Mouse (Mus musculus): ENCODE data around the gene Rgs10. TPM values are rescaled to one million over a fixed set of nuclear protein-coding genes. Genes with fewer than 3 reads are reported as not detected.
A peak's percentile ranks its signal among the peaks of the same experiment; 100 is the strongest.

Rgs10 gene
- polyA plus RNA-seq, 1 experiment from 2014 or later, result 32.3 TPM

DNA sequence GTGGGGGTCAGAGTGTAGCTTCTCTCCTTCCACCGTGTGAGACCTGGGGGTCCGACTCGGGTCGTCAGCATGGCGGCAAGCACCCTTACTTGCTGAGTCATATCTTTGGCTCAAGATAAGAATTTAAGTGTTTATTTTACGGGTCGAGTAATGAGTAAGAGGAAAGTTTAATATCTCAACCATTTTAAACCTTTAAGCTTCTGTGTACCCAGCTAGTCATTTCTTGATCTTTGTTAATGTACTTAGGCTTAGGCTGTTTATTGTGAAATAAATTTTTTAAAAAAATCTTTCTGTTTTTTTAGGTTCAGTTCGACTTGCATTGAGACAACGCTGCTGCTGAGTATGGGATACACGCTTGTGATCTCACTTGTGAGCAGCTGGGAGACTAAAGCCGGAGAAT is 54.0 kb downstream of the Rgs10 start:
- no peak for DNase-seq

DNA sequence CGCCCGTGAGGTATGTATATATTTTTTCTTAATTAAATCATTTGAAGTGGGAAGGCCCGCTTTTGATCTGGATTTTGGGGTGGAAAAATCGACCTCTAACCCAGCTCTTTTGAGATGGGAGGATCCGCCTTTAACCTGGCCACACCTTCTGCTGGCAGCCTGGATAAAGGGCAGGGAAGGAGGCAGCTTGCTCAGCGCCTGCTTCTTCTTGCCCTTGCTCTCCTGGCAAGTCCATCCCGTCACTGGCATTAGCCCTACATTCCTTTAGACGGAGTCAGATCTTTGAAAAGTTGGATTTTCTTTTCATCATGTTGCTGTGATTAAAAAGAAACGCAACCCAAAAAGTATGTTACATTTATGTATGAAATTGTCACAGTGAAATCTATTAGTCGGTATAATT is 54.8 kb downstream of the Rgs10 start:
- Histone ChIP-seq H3K36me3 (replicated peaks; ENCODE audit: insufficient read depth, low read length) (no peaks in the 10 kb centered on the region), H3K4me3 (ENCODE audit: low read depth, low read length) (no peak overlapping the region), H3K4me1 (ENCODE audit: insufficient read depth) (no peaks in the 10 kb centered on the region), H3K9ac (replicated peaks) (no peak overlapping the region), H3K27ac (ENCODE audit: low read depth) (no peak overlapping the region), H3K27me3 (ENCODE audit: insufficient read depth, low read length) (no peaks in the 10 kb centered on the region), H3K4me2 (ENCODE audit: low read depth, low read length) (no peak overlapping the region), H3K9me3 (ENCODE audit: low read length) (no peaks in the 10 kb centered on the region)
- TF ChIP-seq CTCF (IDR thresholded peaks at IDR 0.05; ENCODE audit: low read depth) (no peak), EP300 (IDR thresholded peaks at IDR 0.05; ENCODE audit: low read depth) (no peak)
- no peak for ATAC-seq
- DNase-seq, result no peak
- 80% methylated on average over 10 of the region's 10 CpGs for WGBS (ENCODE audit: insufficient replicate concordance)

More for the DNA sequence above, 54.0 kb downstream of the Rgs10 start:
- no peaks in the 10 kb centered on the region for H3K27me3 ChIP-seq (ENCODE audit: insufficient read depth, low read length)
- H3K4me2 ChIP-seq (ENCODE audit: low read depth, low read length), result no peak overlapping the region
- no peaks in the 10 kb centered on the region for H3K4me1 ChIP-seq (ENCODE audit: insufficient read depth)
- no peak overlapping the region for H3K4me3 ChIP-seq (ENCODE audit: low read depth, low read length)
- no peaks in the 10 kb centered on the region for H3K36me3 ChIP-seq (replicated peaks; ENCODE audit: insufficient read depth, low read length)
- no peak overlapping the region for H3K27ac ChIP-seq (ENCODE audit: low read depth)
- ATAC-seq, result no peak
- no peak for TF ChIP-seq EP300 (IDR thresholded peaks at IDR 0.05; ENCODE audit: low read depth)
- no peak for TF ChIP-seq CTCF (IDR thresholded peaks at IDR 0.05; ENCODE audit: low read depth)
- WGBS (ENCODE audit: insufficient replicate concordance), result 73% methylated on average over 11 of the region's 11 CpGs
- no peaks in the 10 kb centered on the region for H3K9me3 ChIP-seq (ENCODE audit: low read length)
- H3K9ac ChIP-seq (replicated peaks), result no peak overlapping the region

DNA sequence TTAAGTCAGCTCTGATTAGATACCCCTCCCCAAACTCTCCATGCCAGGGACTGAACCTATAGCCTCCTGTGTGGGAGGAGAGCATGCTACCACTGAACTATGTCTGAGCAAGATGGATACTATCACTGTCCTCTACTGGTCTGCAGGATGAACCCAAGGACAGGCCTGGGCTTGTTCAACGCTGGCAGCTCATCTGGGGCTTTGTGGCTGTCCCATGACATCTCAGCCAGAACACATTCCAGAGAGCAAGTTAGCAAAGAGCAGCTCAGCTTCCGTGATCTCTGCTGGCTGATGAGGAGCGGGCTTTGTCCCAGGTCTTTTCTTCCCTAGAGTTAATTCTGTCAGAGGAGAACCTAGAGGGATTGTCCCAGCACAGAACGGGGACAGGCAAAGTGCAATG is 55.6 kb downstream of the Rgs10 start:
- Histone ChIP-seq H3K4me2 (ENCODE audit: low read depth, low read length) (no peak overlapping the region), H3K4me3 (ENCODE audit: low read depth, low read length) (no peak overlapping the region), H3K27ac (ENCODE audit: low read depth) (no peak overlapping the region), H3K9me3 (ENCODE audit: low read length) (no peaks in the 10 kb centered on the region), H3K9ac (replicated peaks) (no peak overlapping the region), H3K4me1 (ENCODE audit: insufficient read depth) (no peaks in the 10 kb centered on the region), H3K36me3 (replicated peaks; ENCODE audit: insufficient read depth, low read length) (no peaks in the 10 kb centered on the region), H3K27me3 (ENCODE audit: insufficient read depth, low read length) (no peaks in the 10 kb centered on the region)
- no peak for ATAC-seq
- no peak for TF ChIP-seq EP300 (IDR thresholded peaks at IDR 0.05; ENCODE audit: low read depth)
- no peak for TF ChIP-seq CTCF (IDR thresholded peaks at IDR 0.05; ENCODE audit: low read depth)
- 64% methylated on average over 4 of the region's 4 CpGs for WGBS (ENCODE audit: insufficient replicate concordance)
- no peak for DNase-seq

DNA sequence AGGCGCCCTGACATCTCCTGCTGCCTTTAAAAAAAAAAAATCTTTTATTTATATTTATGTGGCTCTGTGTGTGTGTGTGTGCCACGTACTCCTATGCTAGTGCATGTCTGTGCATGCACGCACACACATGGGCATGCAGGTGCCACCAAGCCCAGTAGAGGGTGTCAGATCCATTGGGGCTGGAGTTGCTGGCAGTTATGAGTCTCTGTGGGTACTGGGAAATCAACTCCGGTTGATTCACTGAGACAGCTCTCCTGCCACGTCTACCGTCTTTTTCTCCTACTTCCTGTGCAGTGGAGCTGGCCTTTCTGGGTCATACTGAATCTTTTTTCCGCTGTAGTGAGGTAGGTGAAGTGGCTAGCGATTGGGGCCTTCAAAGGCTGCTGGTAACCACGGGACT is 58.8 kb downstream of the Rgs10 start:
- Histone ChIP-seq H3K27ac (ENCODE audit: low read depth) (no peak overlapping the region), H3K4me3 (ENCODE audit: low read depth, low read length) (no peak overlapping the region), H3K4me2 (ENCODE audit: low read depth, low read length) (no peak overlapping the region), H3K9ac (replicated peaks) (no peak overlapping the region), H3K36me3 (replicated peaks; ENCODE audit: insufficient read depth, low read length) (no peaks in the 10 kb centered on the region), H3K4me1 (ENCODE audit: insufficient read depth) (no peaks in the 10 kb centered on the region), H3K9me3 (ENCODE audit: low read length) (no peaks in the 10 kb centered on the region), H3K27me3 (ENCODE audit: insufficient read depth, low read length) (no peaks in the 10 kb centered on the region)
- WGBS (ENCODE audit: insufficient replicate concordance), result 59% methylated on average over 9 of the region's 9 CpGs
- TF ChIP-seq CTCF (IDR thresholded peaks at IDR 0.05; ENCODE audit: low read depth) (peak; percentile 55), EP300 (IDR thresholded peaks at IDR 0.05; ENCODE audit: low read depth) (no peak)
- ATAC-seq, result no peak
- DNase-seq, result no peak

DNA sequence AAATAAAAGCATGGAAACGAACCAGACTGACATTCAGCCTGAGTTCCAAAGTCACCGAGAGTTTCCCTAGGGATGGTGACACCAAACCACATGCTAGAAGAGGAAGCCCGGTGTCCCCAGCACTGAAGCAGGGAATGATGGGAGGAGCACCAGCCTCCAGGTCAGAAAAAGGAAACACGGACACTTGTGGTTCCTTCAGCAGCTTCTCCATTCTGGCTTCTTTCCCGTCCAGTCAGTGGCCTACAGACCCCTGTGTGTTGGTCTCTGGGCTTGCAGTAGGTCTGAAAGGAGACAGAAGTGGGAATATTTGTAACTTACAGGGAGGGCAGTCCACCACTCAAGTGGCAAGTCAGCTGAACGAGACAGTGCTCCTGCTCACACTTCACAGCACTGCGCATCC is 59.4 kb downstream of the Rgs10 start:
- Histone ChIP-seq H3K4me1 (ENCODE audit: insufficient read depth) (no peaks in the 10 kb centered on the region), H3K9me3 (ENCODE audit: low read length) (no peaks in the 10 kb centered on the region)
- WGBS (ENCODE audit: insufficient replicate concordance), result 36% methylated on average over 7 of the region's 7 CpGs

DNA sequence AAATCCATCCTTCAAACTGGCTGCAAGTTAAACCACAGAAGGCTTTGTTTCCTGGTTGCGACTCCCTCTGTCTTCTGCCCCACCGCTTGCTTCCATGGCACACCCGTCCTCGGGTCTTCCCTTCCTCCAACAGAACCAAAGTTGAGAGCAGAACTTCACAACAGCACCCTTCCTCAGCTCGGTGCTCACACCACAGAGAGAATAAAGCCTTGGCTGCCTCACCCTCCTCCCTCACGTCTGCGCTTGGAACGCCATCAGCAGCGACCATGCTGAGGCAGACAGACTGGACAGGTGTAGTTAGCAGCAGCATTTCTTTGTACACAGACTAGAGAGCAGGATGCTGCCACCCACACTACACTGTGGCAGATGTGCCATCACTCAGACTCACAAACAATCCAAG is 59.8 kb downstream of the Rgs10 start:
- no peaks in the 10 kb centered on the region for H3K27me3 ChIP-seq (ENCODE audit: insufficient read depth, low read length)
- no peaks in the 10 kb centered on the region for H3K36me3 ChIP-seq (replicated peaks; ENCODE audit: insufficient read depth, low read length)
- H3K4me1 ChIP-seq (ENCODE audit: insufficient read depth), result no peaks in the 10 kb centered on the region
- H3K4me3 ChIP-seq (ENCODE audit: low read depth, low read length), result no peak overlapping the region
- ATAC-seq (no peak), DNase-seq (no peak)
- H3K9me3 ChIP-seq (ENCODE audit: low read length), result no peaks in the 10 kb centered on the region
- no peak overlapping the region for H3K27ac ChIP-seq (ENCODE audit: low read depth)
- TF ChIP-seq EP300 (IDR thresholded peaks at IDR 0.05; ENCODE audit: low read depth), result no peak
- TF ChIP-seq CTCF (IDR thresholded peaks at IDR 0.05; ENCODE audit: low read depth), result no peak
- H3K4me2 ChIP-seq (ENCODE audit: low read depth, low read length), result no peak overlapping the region
- no peak overlapping the region for H3K9ac ChIP-seq (replicated peaks)
- 63% methylated on average over 9 of the region's 9 CpGs for WGBS (ENCODE audit: insufficient replicate concordance)

More for the DNA sequence above, 59.4 kb downstream of the Rgs10 start:
- TF ChIP-seq CTCF (IDR thresholded peaks at IDR 0.05; ENCODE audit: low read depth) (no peak), EP300 (IDR thresholded peaks at IDR 0.05; ENCODE audit: low read depth) (no peak)
- H3K9ac ChIP-seq (replicated peaks), result no peak overlapping the region
- no peak overlapping the region for H3K27ac ChIP-seq (ENCODE audit: low read depth)
- no peaks in the 10 kb centered on the region for H3K36me3 ChIP-seq (replicated peaks; ENCODE audit: insufficient read depth, low read length)
- H3K27me3 ChIP-seq (ENCODE audit: insufficient read depth, low read length), result no peaks in the 10 kb centered on the region
- DNase-seq (peak; percentile 12), ATAC-seq (no peak)
- no peak overlapping the region for H3K4me2 ChIP-seq (ENCODE audit: low read depth, low read length)
- H3K4me3 ChIP-seq (ENCODE audit: low read depth, low read length), result no peak overlapping the region
